Mouse (Mus musculus): ENCODE data around the gene Gtpbp2. TPM values are rescaled to one million over a fixed set of nuclear protein-coding genes. Genes with fewer than 3 reads are reported as not detected.

The Gtpbp2 gene
- total and polyA plus RNA-seq, 2 experiments: 25.3 to 63.0 TPM

DNA sequence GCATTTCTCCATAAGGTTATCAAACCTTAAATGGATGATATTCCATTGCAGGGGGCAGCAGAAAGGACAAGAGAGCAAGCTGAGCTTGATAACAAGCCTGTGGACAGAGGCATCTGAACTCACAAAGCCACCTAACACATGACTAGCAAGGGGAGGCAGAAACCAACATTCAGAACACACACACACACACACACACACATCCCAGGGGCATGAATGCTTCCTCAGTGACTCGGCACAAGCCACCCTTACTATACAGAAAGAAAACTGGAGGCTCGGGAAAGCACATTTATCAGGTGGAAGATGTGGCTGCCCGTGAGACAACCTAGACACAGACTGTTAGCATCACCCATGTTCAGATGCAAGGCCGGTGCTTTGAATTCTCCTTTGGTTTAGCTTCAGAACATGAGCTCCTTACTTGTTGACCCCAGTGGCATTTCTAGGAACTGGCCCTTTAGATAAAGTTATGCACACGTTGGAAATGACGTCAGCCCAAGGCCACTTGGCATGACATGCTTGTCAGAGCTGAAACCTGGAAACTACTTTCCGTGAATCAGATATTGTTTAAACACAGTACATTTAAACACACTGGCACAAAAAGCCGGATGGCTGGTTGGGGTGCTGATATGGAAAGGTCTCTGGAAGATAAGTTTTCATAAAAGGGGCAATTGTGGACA, 22.1 kb upstream of the Gtpbp2 start:
- 36% methylated on average over 8 of the region's 8 CpGs for WGBS
- no peak overlapping the region for H3K4me3 ChIP-seq (ENCODE audit: insufficient read depth, low read depth, low read length)
- H3K79me2 ChIP-seq (ENCODE audit: control insufficient read depth, insufficient read depth, low read length): no peaks in the 10 kb centered on the region
- peaks cover 10% of the 10 kb centered on the region; the same call in 1 of the 2 replicates for H3K4me1 ChIP-seq (ENCODE audit: control insufficient read depth, insufficient read depth, low read length)
- H3K9ac ChIP-seq (ENCODE audit: low read depth, low read length): no peak overlapping the region
- no peaks in the 10 kb centered on the region for H3K27me3 ChIP-seq (ENCODE audit: control insufficient read depth, insufficient read depth, low read length)
- H3K36me3 ChIP-seq (ENCODE audit: control insufficient read depth, insufficient read depth, low read length): no peaks in the 10 kb centered on the region
- TF ChIP-seq POLR2A (IDR thresholded peaks at IDR 0.05; ENCODE audit: extremely low read depth, insufficient read depth, low read length) (no peak), CTCF (IDR thresholded peaks at IDR 0.05; ENCODE audit: low read depth, low read length) (no peak)
- no peak overlapping the region; the same call in 1 of the 2 replicates for H3K27ac ChIP-seq (replicated peaks; ENCODE audit: insufficient read depth, low read depth, low read length)
- peak; percentile 57 for DNase-seq (ENCODE audit: extremely low read depth, low read depth, low spot score)

DNA sequence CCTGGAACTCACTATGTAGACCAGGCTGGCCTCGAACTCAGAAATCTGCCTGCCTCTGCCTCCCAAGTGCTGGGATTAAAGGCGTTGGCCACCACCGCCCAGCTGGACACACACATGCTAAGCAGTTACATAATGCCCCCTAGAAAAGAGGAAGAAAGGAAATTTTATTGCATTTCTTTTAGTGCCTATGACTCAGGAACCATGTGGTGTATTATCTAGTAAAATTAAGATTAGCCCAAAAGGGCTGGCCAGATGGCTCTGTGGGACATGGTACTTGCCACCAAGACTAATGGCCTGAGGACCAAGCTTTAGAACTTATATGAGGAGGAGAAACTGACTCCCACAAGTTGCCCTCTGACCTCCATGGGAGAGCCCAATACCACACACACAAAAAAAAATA, 21.0 kb upstream of the Gtpbp2 start:
- H3K4me1 ChIP-seq (ENCODE audit: control insufficient read depth, insufficient read depth, low read length): peaks cover 10% of the 10 kb centered on the region; the same call in 1 of the 2 replicates
- H3K9ac ChIP-seq (ENCODE audit: low read depth, low read length): no peak overlapping the region
- no peaks in the 10 kb centered on the region for H3K36me3 ChIP-seq (ENCODE audit: control insufficient read depth, insufficient read depth, low read length)
- H3K27me3 ChIP-seq (ENCODE audit: control insufficient read depth, insufficient read depth, low read length): no peaks in the 10 kb centered on the region
- WGBS: 94% methylated on average over 3 of the region's 3 CpGs
- TF ChIP-seq CTCF (IDR thresholded peaks at IDR 0.05; ENCODE audit: low read depth, low read length) (no peak), POLR2A (IDR thresholded peaks at IDR 0.05; ENCODE audit: extremely low read depth, insufficient read depth, low read length) (no peak)
- H3K79me2 ChIP-seq (ENCODE audit: control insufficient read depth, insufficient read depth, low read length): no peaks in the 10 kb centered on the region
- peak overlapping the region; percentile 62; the same call in 1 of the 2 replicates for H3K27ac ChIP-seq (replicated peaks; ENCODE audit: insufficient read depth, low read depth, low read length)
- DNase-seq (ENCODE audit: extremely low read depth, low read depth, low spot score): no peak
- no peak overlapping the region for H3K4me3 ChIP-seq (ENCODE audit: insufficient read depth, low read depth, low read length)

DNA sequence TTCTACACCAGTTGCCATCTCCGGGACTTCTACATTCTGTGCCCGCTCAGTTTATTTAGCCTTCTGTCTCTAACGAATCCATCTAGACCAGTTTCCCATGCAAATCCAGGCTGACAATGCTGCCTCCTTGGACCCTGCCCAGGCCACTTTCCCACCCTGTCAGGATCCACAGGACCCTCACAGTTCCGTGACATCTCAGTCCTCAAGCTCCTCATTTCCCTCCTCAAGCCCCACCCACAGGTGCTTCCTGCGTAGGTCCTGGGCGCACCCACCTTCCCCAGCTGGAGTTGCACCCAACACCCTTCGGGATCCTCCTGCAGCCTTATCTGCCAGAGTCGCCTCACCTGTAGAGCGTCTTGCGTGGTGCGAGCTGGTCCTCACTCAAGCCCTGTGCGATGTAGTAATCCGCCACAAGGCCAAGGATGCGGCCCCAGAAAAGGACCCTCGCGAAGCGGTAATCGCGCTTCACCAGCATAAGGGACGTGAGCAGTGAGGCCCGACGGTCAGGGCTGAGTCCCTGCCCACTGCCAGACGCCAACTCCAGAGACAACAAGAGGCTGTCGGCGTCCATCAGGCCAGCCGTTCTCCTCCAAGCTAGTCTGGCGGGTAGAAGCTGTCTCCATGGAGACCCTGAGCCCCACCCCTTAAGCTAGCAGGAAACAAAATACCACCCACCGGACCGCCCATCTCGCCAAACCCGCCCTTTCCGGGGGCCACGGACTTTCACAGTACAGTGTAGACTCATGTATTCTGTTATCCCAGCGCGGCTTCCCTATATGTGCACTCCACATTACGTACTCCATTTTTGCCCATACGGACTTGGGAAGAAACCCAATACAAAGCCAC, 17.0 kb upstream of the Gtpbp2 start, which contains the start of gene Rsph9:
Gene Rsph9 (minus strand): TSS at position 639 of the 846 bp plus-strand sequence.
- H3K4me1 ChIP-seq (ENCODE audit: control insufficient read depth, insufficient read depth, low read length): peaks cover 6% of the 10 kb centered on the region
- no peak within 1 kb of the TSS for H3K27ac ChIP-seq (replicated peaks; ENCODE audit: insufficient read depth, low read depth, low read length)
- no peaks in the 10 kb centered on the region for H3K79me2 ChIP-seq (ENCODE audit: control insufficient read depth, insufficient read depth, low read length)
- TF ChIP-seq CTCF (IDR thresholded peaks at IDR 0.05; ENCODE audit: low read depth, low read length) (no peak), POLR2A (IDR thresholded peaks at IDR 0.05; ENCODE audit: extremely low read depth, insufficient read depth, low read length) (no peak)
- H3K9ac ChIP-seq (ENCODE audit: low read depth, low read length): peak within 1 kb of the TSS; percentile 20; the same call in 1 of the 2 replicates
- peak; percentile 44 for DNase-seq (ENCODE audit: extremely low read depth, low read depth, low spot score)
- peaks cover 14% of the 10 kb centered on the region for H3K36me3 ChIP-seq (ENCODE audit: control insufficient read depth, insufficient read depth, low read length)
- H3K27me3 ChIP-seq (ENCODE audit: control insufficient read depth, insufficient read depth, low read length): no peaks in the 10 kb centered on the region
- 13% methylated on average over 37 of the region's 37 CpGs for WGBS
- H3K4me3 ChIP-seq (ENCODE audit: insufficient read depth, low read depth, low read length): peak within 1 kb of the TSS; percentile 44

DNA sequence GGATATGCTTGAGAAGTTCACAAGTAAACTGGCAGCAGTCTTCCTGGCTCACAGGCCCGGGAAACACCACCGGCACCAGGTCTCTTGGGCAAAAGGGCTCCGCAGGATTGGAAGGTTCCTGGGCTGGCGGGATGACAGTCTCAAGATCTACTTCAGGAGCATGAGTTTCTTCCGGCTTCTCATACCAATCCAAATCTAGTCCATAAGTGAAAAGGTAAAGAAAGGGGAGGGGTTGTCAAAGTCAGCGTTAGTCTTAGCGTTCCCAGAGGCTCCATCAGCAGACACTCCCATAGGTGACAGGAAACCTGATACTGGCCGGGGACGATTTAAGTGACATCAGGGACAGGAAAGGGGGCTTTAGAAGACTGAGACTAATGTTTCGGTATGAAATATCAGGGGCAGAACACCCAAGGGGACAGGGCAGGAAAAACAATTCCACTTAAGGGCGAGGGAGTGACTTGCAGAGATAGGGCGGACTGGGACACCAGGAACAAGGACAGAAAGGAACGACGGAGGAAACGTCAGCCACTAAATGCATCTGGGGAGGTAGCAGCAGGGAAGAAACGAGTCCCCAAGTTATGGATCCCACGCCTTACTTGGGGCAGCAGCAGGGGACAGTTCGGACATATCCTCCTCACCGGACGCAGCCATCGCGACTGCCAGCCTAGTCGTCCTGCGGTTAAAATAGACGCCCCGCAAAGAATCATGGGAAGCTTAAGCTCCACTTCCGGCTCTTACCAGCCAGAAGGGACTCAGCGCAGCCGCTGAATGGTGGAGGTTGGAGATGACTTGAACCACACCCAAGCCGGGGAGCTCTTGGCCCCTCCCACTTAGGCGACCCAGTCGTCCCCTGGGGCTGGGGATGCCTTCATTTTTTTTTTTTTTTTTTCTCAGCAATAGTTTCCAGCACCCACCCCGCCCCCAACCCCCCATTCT, 7.7 kb upstream of the Gtpbp2 start, which contains the start of gene Mad2l1bp:
Gene Mad2l1bp (minus strand): TSS at position 707 of the 936 bp plus-strand sequence.
- H3K4me3 ChIP-seq (ENCODE audit: insufficient read depth, low read depth, low read length): peak within 1 kb of the TSS; percentile 60
- peak; percentile 88 for DNase-seq (ENCODE audit: extremely low read depth, low read depth, low spot score)
- peaks cover 2% of the 10 kb centered on the region; the same call in 1 of the 2 replicates for H3K36me3 ChIP-seq (ENCODE audit: control insufficient read depth, insufficient read depth, low read length)
- H3K27ac ChIP-seq (replicated peaks; ENCODE audit: insufficient read depth, low read depth, low read length): peak within 1 kb of the TSS; percentile 37
- 4% methylated on average over 33 of the region's 33 CpGs for WGBS
- H3K79me2 ChIP-seq (ENCODE audit: control insufficient read depth, insufficient read depth, low read length): peaks cover 7% of the 10 kb centered on the region; the same call in 1 of the 2 replicates
- H3K9ac ChIP-seq (ENCODE audit: low read depth, low read length): peak within 1 kb of the TSS; percentile 67
- H3K4me1 ChIP-seq (ENCODE audit: control insufficient read depth, insufficient read depth, low read length): peaks cover 5% of the 10 kb centered on the region
- TF ChIP-seq POLR2A (IDR thresholded peaks at IDR 0.05; ENCODE audit: extremely low read depth, insufficient read depth, low read length): peak; percentile 97
- TF ChIP-seq CTCF (IDR thresholded peaks at IDR 0.05; ENCODE audit: low read depth, low read length): no peak
- no peaks in the 10 kb centered on the region for H3K27me3 ChIP-seq (ENCODE audit: control insufficient read depth, insufficient read depth, low read length)

DNA sequence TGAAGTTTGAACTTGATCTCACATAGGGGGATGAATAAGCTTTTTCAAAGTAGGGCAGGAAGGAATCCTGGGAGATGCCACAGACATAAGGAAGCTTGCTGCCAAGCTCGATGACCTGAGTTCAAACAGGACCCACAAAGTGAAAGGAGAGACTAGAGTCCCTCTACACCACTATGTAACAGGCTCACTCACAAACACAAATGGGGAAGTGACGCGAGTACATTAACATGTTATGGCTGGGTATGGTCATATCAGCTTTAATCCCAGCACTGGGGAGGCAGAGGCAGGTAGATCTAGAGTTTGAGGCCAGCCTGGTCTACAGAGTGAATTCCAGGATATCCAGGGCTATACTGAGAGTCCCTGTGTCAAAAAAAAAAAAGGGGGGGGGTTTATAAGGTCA, 6.5 kb upstream of the Gtpbp2 start:
- H3K27ac ChIP-seq (replicated peaks; ENCODE audit: insufficient read depth, low read depth, low read length): no peak overlapping the region
- H3K4me1 ChIP-seq (ENCODE audit: control insufficient read depth, insufficient read depth, low read length): peaks cover 9% of the 10 kb centered on the region
- no peaks in the 10 kb centered on the region for H3K36me3 ChIP-seq (ENCODE audit: control insufficient read depth, insufficient read depth, low read length)
- no peak for DNase-seq (ENCODE audit: extremely low read depth, low read depth, low spot score)
- peaks cover 7% of the 10 kb centered on the region; the same call in 1 of the 2 replicates for H3K79me2 ChIP-seq (ENCODE audit: control insufficient read depth, insufficient read depth, low read length)
- 93% methylated on average over 3 of the region's 3 CpGs for WGBS
- no peak overlapping the region for H3K4me3 ChIP-seq (ENCODE audit: insufficient read depth, low read depth, low read length)
- TF ChIP-seq POLR2A (IDR thresholded peaks at IDR 0.05; ENCODE audit: extremely low read depth, insufficient read depth, low read length): no peak
- TF ChIP-seq CTCF (IDR thresholded peaks at IDR 0.05; ENCODE audit: low read depth, low read length): no peak
- no peaks in the 10 kb centered on the region for H3K27me3 ChIP-seq (ENCODE audit: control insufficient read depth, insufficient read depth, low read length)
- H3K9ac ChIP-seq (ENCODE audit: low read depth, low read length): no peak overlapping the region

Data from liver, adult 2 months (tissue).